Mouse (Mus musculus) forebrain, postnatal 0 days (tissue): ENCODE data around the gene Fat3. TPM values are rescaled to one million over a fixed set of nuclear protein-coding genes. Genes with fewer than 3 reads are reported as not detected.

Experiments
- ATAC-seq: fragments of 200-750 bp; cut with Nextera tagmentation; 2 replicates; pipeline ENCODE4 v1.8.0; 2017; ENCODE audit warnings: mild to moderate bottlenecking, moderate library complexity
- DNase-seq: peaks from one replicate; pipeline ENCODE4 v3.0.0-alpha.2; 2015
- H3K27ac ChIP-seq: fragments of 300-500 bp; sonication (generic); 2 replicates; pipeline ENCODE4 v1.5.1; 2014; ENCODE audit warnings: low read depth, mild to moderate bottlenecking, antibody characterized with exemption, low read length, moderate library complexity, mixed read lengths
- H3K27me3 ChIP-seq: fragments of 300-500 bp; sonication (generic); 2 replicates; pipeline ENCODE4 v1.6.1; 2014; ENCODE audit warnings: mild to moderate bottlenecking, low read length, mixed read lengths; ENCODE audit not compliant: insufficient read depth
- H3K36me3 ChIP-seq: fragments of 300-500 bp; sonication (generic); 2 replicates; pipeline ENCODE4 v1.6.1; 2014; ENCODE audit warnings: mild to moderate bottlenecking, moderate library complexity; ENCODE audit not compliant: insufficient read depth
- H3K4me1 ChIP-seq: fragments of 300-500 bp; sonication (generic); 2 replicates; pipeline ENCODE4 v1.6.1; 2014; ENCODE audit warnings: antibody characterized with exemption; ENCODE audit not compliant: insufficient read depth
- H3K4me2 ChIP-seq: fragments of 300-500 bp; sonication (generic); 2 replicates; pipeline ENCODE4 v1.6.1; 2014; ENCODE audit warnings: low read depth, mild to moderate bottlenecking, moderate library complexity
- H3K4me3 ChIP-seq: fragments of 300-500 bp; sonication (generic); 2 replicates; pipeline ENCODE4 v1.5.1; 2014; ENCODE audit warnings: low read depth, low read length, mixed read lengths
- H3K9ac ChIP-seq: fragments of 300-500 bp; sonication (generic); 2 replicates; pipeline ENCODE4 v1.6.1; 2014; ENCODE audit warnings: mild to moderate bottlenecking
- H3K9me3 ChIP-seq: fragments of 300-500 bp; sonication (generic); 2 replicates; pipeline ENCODE4 v1.6.1; 2016; ENCODE audit warnings: low read length
- CTCF ChIP-seq: sonication (generic); IDR thresholded peaks from 2 replicates; pipeline ENCODE4 v1.5.1; 2016; ENCODE audit warnings: antibody characterized with exemption, control low read depth, low read depth
- WGBS: fragments of 180-500 bp; shearing (Covaris S2); extraction: QIAGEN DNeasy Blood & Tissue Kit; methylation state at CpG from one replicate; pipeline ENCODE4 v1.1.7; 2014; 5-methylcytosine and 5-hydroxymethylcytosine counted together
- polyA plus RNA-seq: library from polyadenylated mRNA; unstranded; fragments of >200 nt; fragmentation: Nextera tagmentation; extraction: Ambion mirVana; gene quantifications from 2 replicates; pipeline ENCODE4 v1.2.1, GENCODE M21; 2015
- total RNA-seq: library from RNA; depleted of rRNA; stranded (reverse); fragments of >200 nt; gene quantifications from 2 replicates; pipeline ENCODE4 v1.2.3, GENCODE M21; 2014

The Fat3 gene
- total and polyA plus RNA-seq, 2 experiments from 2014 or later: 5.6 to 50.4 TPM

- WGBS: 23% methylated on average over 4 of the region's 4 CpGs
- Histone ChIP-seq H3K27me3 (no peaks in the 10 kb centered on the region), H3K4me2 (no peak overlapping the region), H3K36me3 (no peaks in the 10 kb centered on the region), H3K4me3 (no peak overlapping the region), H3K27ac (no peak overlapping the region), H3K9ac (no peak overlapping the region), H3K9me3 (no peaks in the 10 kb centered on the region), H3K4me1 (no peaks in the 10 kb centered on the region; the same call in 1 of the 2 replicates)
- no peak for TF ChIP-seq CTCF
- ATAC-seq: no peak
- no peak for DNase-seq
Measured at GRCm38 (mm10) chr9:16352486-16353048, 148.5 kb downstream of the Fat3 start.

DNA sequence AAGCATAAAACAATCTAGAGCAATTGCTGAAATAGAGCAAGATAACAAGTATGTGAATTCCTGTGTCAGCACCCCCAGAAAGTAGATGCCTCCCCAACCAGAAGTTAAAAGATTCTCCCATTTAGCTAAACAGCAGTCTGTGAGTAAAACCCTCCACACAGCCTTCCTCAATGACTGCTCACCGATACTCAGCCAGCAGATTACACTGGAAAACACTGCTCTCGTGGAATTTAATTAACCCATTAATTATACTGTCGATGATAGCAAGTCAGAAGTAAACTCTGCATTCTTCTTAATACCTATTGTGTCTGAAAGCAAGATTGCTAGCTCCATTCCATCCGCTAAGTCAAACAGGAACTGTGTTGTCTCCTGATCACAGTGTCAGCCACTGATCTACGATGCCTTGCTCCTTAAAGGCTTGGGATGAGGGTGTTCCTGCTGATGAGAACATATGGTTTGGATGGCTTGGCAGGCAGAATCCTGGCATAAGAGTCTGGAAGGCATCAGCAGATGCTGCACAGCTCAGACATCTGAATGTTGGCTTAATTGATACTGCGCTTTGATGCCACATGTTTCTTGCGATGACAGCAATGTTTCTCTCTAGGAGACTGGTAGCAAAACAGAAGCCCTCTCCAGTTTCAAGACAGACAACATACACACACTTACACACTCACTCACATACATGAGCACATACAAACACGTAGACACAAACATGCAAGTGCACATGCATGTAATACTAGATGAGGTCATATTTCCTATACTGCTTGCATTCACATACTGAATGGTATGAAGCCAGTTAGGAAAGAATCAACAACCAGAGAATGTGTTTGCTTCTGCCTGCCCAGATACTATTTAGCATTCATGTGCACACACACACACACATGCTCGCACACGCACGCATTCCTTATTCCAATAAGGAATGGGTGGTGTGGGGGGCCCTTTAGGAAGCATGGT lies 155.9 kb downstream of the Fat3 start:
- no peaks in the 10 kb centered on the region for H3K36me3 ChIP-seq
- H3K9ac ChIP-seq: no peak overlapping the region
- no peak for TF ChIP-seq CTCF
- no peak overlapping the region for H3K4me2 ChIP-seq
- ATAC-seq: peak; percentile 91
- H3K4me1 ChIP-seq: 0 out of 2 replicates have a peak, but pooled peaks cover 3% of the 10 kb centered on the region
- no peaks in the 10 kb centered on the region for H3K27me3 ChIP-seq
- no peak overlapping the region for H3K4me3 ChIP-seq
- WGBS: 39% methylated on average over 11 of the region's 11 CpGs
- H3K9me3 ChIP-seq: no peaks in the 10 kb centered on the region
- peak; percentile 79 for DNase-seq
- H3K27ac ChIP-seq: no peak overlapping the region

DNA sequence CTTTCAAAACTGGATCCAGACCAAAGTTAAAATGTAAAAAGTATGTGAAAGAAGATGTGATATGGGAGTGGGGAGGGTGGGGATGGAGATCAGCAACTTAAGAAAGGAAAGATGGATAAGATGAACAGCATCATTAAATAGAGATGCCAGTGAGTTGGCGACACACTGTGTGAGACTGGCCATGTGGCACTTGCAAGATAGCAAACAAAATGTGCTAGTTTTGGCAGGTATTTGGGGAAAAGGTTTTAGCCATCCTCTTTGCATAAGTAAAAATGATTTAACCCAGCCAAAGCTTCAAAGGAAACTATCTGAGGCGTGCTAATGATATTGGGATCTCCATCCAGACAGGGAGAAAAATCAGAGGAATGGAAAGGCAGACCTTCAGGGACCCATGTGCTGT lies 157.9 kb downstream of the Fat3 start:
- Histone ChIP-seq H3K27me3 (no peaks in the 10 kb centered on the region), H3K9me3 (no peaks in the 10 kb centered on the region), H3K4me3 (no peak overlapping the region), H3K36me3 (no peaks in the 10 kb centered on the region), H3K27ac (no peak overlapping the region), H3K4me1 (0 out of 2 replicates have a peak, but pooled peaks cover 3% of the 10 kb centered on the region), H3K4me2 (no peak overlapping the region), H3K9ac (no peak overlapping the region)
- 50% methylated on average over 2 of the region's 2 CpGs for WGBS
- DNase-seq (peak; percentile 59), ATAC-seq (peak; percentile 26; the same call in 1 of the 2 replicates)
- no peak for TF ChIP-seq CTCF

DNA sequence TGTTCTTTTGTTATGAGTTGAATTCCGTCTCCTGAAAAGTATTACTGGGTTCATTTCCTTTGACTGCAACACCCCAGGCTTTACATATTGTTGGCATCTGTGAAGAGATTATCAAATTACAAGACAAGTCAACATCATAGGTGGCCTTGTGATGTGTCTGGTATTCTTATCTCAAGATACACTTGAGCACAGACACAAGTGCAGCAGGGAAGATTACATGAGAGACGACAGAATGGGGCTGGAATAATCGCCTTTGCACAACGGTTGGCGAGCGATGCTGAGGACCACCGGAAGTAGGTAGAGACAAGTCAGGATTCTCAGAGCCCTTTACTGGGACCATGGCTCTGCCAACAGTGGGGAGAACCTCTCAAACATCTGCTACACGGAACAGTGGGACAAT lies 158.5 kb downstream of the Fat3 start:
- Histone ChIP-seq H3K27ac (no peak overlapping the region), H3K9ac (no peak overlapping the region), H3K36me3 (no peaks in the 10 kb centered on the region), H3K9me3 (no peaks in the 10 kb centered on the region), H3K27me3 (no peaks in the 10 kb centered on the region), H3K4me1 (0 out of 2 replicates have a peak, but pooled peaks cover 3% of the 10 kb centered on the region), H3K4me2 (no peak overlapping the region), H3K4me3 (no peak overlapping the region)
- DNase-seq (no peak), ATAC-seq (no peak)
- WGBS: 66% methylated on average over 8 of the region's 8 CpGs
- no peak for TF ChIP-seq CTCF

GRCm38 (mm10) chr9:16330290-16330984 lies 170.6 kb downstream of the Fat3 start:
- TF ChIP-seq CTCF: no peak
- Histone ChIP-seq H3K36me3 (no peaks in the 10 kb centered on the region), H3K4me3 (no peak overlapping the region), H3K27ac (no peak overlapping the region), H3K27me3 (no peaks in the 10 kb centered on the region), H3K4me1 (no peaks in the 10 kb centered on the region; the same call in 1 of the 2 replicates), H3K4me2 (no peak overlapping the region), H3K9ac (no peak overlapping the region), H3K9me3 (no peaks in the 10 kb centered on the region)
- ATAC-seq (peak; percentile 38; the same call in 1 of the 2 replicates), DNase-seq (no peak)
- 20% methylated on average over 3 of the region's 3 CpGs for WGBS

- Histone ChIP-seq H3K4me2 (no peak overlapping the region), H3K27me3 (no peaks in the 10 kb centered on the region), H3K9me3 (no peaks in the 10 kb centered on the region), H3K4me1 (no peaks in the 10 kb centered on the region), H3K27ac (no peak overlapping the region), H3K9ac (no peak overlapping the region), H3K4me3 (no peak overlapping the region), H3K36me3 (no peaks in the 10 kb centered on the region)
- WGBS: 48% methylated on average over 1 of the region's 1 CpGs
- DNase-seq: no peak
- no peak for TF ChIP-seq CTCF
- no peak for ATAC-seq
Measured at GRCm38 (mm10) chr9:16318957-16319356, 182.1 kb downstream of the Fat3 start.
